Mouse (Mus musculus) cerebellum, adult 11-12 months (tissue): ENCODE results near the gene C1qtnf4.

Experiments used
- DNase-seq: peaks from one replicate; pipeline ENCODE4 v3.0.0; 2022

Gene C1qtnf4

GRCm38 (mm10) chr2:90885218-90886041 is at the start of gene C1qtnf4:
TSS of gene C1qtnf4 (plus strand) at chr2:90885860.
- DNase-seq: peak; percentile 68

- DNase-seq: no peak
Measured at GRCm38 (mm10) chr2:90838621-90839020, 47.0 kb upstream of the C1qtnf4 start.

GRCm38 (mm10) chr2:90843666-90844065 is 42.0 kb upstream of the C1qtnf4 start:
- DNase-seq: no peak

GRCm38 (mm10) chr2:90844262-90844661 is 41.4 kb upstream of the C1qtnf4 start:
- no peak for DNase-seq

- DNase-seq: no peak
Measured at GRCm38 (mm10) chr2:90845234-90845633, 40.4 kb upstream of the C1qtnf4 start.

GRCm38 (mm10) chr2:90846171-90846570 is 39.5 kb upstream of the C1qtnf4 start:
- DNase-seq: peak; percentile 55

- no peak for DNase-seq
Measured at GRCm38 (mm10) chr2:90846597-90846954, 39.1 kb upstream of the C1qtnf4 start.

- peak; percentile 99 for DNase-seq
Measured at GRCm38 (mm10) chr2:90846955-90847680, 38.5 kb upstream of the C1qtnf4 start, which contains the start of gene Mtch2. TSS of gene Mtch2 (plus strand) at chr2:90847155.

GRCm38 (mm10) chr2:90847681-90848050 is 38.0 kb upstream of the C1qtnf4 start:
- DNase-seq: no peak

GRCm38 (mm10) chr2:90848331-90848730 is 37.3 kb upstream of the C1qtnf4 start:
- DNase-seq: no peak

- peak; percentile 90 for DNase-seq
Measured at GRCm38 (mm10) chr2:90850401-90850800, 35.3 kb upstream of the C1qtnf4 start.

GRCm38 (mm10) chr2:90861486-90861885 is 24.2 kb upstream of the C1qtnf4 start:
- DNase-seq: no peak

GRCm38 (mm10) chr2:90864184-90864583 is 21.5 kb upstream of the C1qtnf4 start:
- no peak for DNase-seq

- peak; percentile 75 for DNase-seq
Measured at GRCm38 (mm10) chr2:90866524-90866923, 19.1 kb upstream of the C1qtnf4 start.

GRCm38 (mm10) chr2:90870136-90870601 is 15.5 kb upstream of the C1qtnf4 start:
- no peak for DNase-seq

GRCm38 (mm10) chr2:90871180-90871961 is 14.3 kb upstream of the C1qtnf4 start:
- no peak for DNase-seq

GRCm38 (mm10) chr2:90874025-90874424 is 11.6 kb upstream of the C1qtnf4 start:
- DNase-seq: peak; percentile 72

GRCm38 (mm10) chr2:90875239-90875638 is 10.4 kb upstream of the C1qtnf4 start:
- DNase-seq: no peak

- no peak for DNase-seq
Measured at GRCm38 (mm10) chr2:90877584-90878259, 7.9 kb upstream of the C1qtnf4 start.

- DNase-seq: no peak
Measured at GRCm38 (mm10) chr2:90879419-90879818, 6.2 kb upstream of the C1qtnf4 start.

- no peak for DNase-seq
Measured at GRCm38 (mm10) chr2:90880144-90880785, 5.4 kb upstream of the C1qtnf4 start.

- no peak for DNase-seq
Measured at GRCm38 (mm10) chr2:90881824-90882223, 3.8 kb upstream of the C1qtnf4 start.
